Mouse (Mus musculus) testis, adult 2 months (tissue): ENCODE data around the gene Dlg5.

ENCODE experiments used
- CTCF ChIP-seq: fragments of 200-500 bp; IDR thresholded peaks from 2 replicates; pipeline ENCODE4 v1.5.1; 2012; ENCODE audit warnings: low read depth, mild to moderate bottlenecking, inconsistent platforms, low read length, moderate library complexity; ENCODE audit not compliant: control insufficient read depth, insufficient read depth, insufficient replicate concordance
- POLR2A ChIP-seq: fragments of 200-500 bp; IDR thresholded peaks from 2 replicates; pipeline ENCODE4 v1.6.1; 2012; ENCODE audit warnings: low read depth, mild to moderate bottlenecking, inconsistent platforms, low read length, moderate library complexity; ENCODE audit not compliant: control insufficient read depth

GRCm38 (mm10) chr14:24087430-24087829 is 158.3 kb downstream of the Dlg5 start:
- TF ChIP-seq CTCF, result no peak
- no peak for TF ChIP-seq POLR2A
